Mouse (Mus musculus): Measurements from ENCODE around the gene Trmt5.

- TF ChIP-seq EP300 (IDR thresholded peaks at IDR 0.05; ENCODE audit: low read depth) (no peak), CTCF (IDR thresholded peaks at IDR 0.05; ENCODE audit: low read depth) (no peak)
These were observed 55.0 kb downstream of the Trmt5 start for GRCm38 (mm10) chr12:73231552-73231951.

All from heart, postnatal 0 days (tissue).